Mouse (Mus musculus) bone marrow, adult 2 months (tissue): ENCODE data around the gene Hist2h2ac.
"Not testable (repeated sequence)": the region's sequence is repeated elsewhere in the genome, so short reads cannot be mapped to it uniquely, and the experiment has no call there.

ENCODE experiments used
- CTCF ChIP-seq: fragments of 200-500 bp; IDR thresholded peaks from 2 replicates; pipeline ENCODE4 v1.5.1; 2011; ENCODE audit warnings: low read length, control low read depth; ENCODE audit not compliant: control insufficient read depth, insufficient read depth
- POLR2A ChIP-seq: fragments of 200-500 bp; IDR thresholded peaks from 2 replicates; pipeline ENCODE4 v1.6.1; 2011; ENCODE audit warnings: low read depth, mild to moderate bottlenecking, control low read depth, low read length, borderline replicate concordance; ENCODE audit not compliant: control insufficient read depth

DNA sequence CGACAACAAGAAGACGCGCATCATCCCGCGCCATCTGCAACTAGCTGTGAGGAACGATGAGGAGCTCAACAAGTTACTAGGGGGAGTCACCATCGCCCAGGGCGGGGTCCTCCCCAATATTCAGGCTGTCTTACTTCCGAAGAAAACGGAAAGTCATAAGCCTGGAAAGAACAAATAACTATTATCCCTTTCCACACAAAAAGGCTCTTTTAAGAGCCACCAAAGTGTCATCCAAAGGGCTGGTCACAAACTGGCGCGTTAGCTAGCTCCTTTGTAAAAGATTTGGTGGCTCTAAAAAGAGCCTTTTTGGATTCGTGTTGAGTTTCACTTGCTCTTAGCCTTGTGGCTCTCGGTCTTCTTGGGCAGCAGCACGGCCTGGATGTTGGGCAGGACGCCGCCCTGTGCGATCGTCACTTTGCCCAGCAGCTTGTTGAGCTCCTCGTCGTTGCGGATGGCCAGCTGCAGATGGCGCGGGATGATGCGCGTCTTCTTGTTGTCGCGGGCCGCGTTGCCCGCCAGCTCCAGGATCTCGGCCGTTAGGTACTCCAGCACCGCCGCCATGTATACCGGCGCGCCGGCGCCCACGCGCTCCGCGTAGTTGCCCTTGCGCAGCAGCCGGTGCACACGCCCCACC, 432 bp downstream of the Hist2h2ac start:
- not testable (repeated sequence) for TF ChIP-seq CTCF, POLR2A
